ENCODE assay signal across 9 mouse cellular contexts in genomic region chr11:58179563-58179962, GRCm38 (mm10). TPM values are rescaled to one million over a fixed set of nuclear protein-coding genes. Genes with fewer than 3 reads are reported as not detected.
DNase-seq lines count a peak whose midpoint lies in the region; ATAC-seq and TF ChIP-seq lines count a peak whose summit lies in the region.
"Had no signal": no experiment of that assay in that cellular context is flagged by ENCODE, and none has a peak within 500 bp of the region (broad histone marks: within the 10 kb centered on the region; RNA-seq: fewer than 3 reads in every experiment).

No protein-coding gene starts in this region.

- H3K4me2 ChIP-seq in neural tube, embryonic 11.5 days (ENCODE audit: low read depth): no peak overlapping the region
- H3K4me2 ChIP-seq in stomach, postnatal 0 days (replicated peaks; ENCODE audit: low read depth): no peak overlapping the region

- 22% methylated on average over 3 of the region's 3 CpGs for WGBS in limb, embryonic 10.5 days
- 21% methylated on average over 3 of the region's 3 CpGs for WGBS in neural tube, embryonic 11.5 days
- WGBS in stomach, postnatal 0 days: 23% methylated on average over 3 of the region's 3 CpGs

- TF ChIP-seq EP300 in stomach, postnatal 0 days (optimal IDR thresholded peaks at IDR 0.05): no peak

- no peak for ATAC-seq in neural tube, embryonic 11.5 days (ENCODE audit: insufficient read depth, low FRiP score, low TSS enrichment)
- ATAC-seq in stomach, postnatal 0 days (ENCODE audit: low FRiP score, low TSS enrichment): peak; percentile 66

- H3K9me3 ChIP-seq in limb, embryonic 10.5 days (replicated peaks): no peaks in the 10 kb centered on the region
- no peaks in the 10 kb centered on the region for H3K9me3 ChIP-seq in neural tube, embryonic 11.5 days (ENCODE audit: control insufficient read depth, low read length)
- H3K9me3 ChIP-seq in stomach, postnatal 0 days (ENCODE audit: control insufficient read depth, low read length): no peaks in the 10 kb centered on the region

- H3K4me3 ChIP-seq in limb, embryonic 10.5 days: no peak overlapping the region
- H3K4me3 ChIP-seq in neural tube, embryonic 11.5 days (ENCODE audit: low read depth, low read length): no peak overlapping the region
- no peak overlapping the region for H3K4me3 ChIP-seq in stomach, postnatal 0 days (ENCODE audit: low read depth, low read length)
- H3K4me3 ChIP-seq: erythroblast, embryonic 14.5 days had no signal

- H3K27me3 ChIP-seq in limb, embryonic 10.5 days (ENCODE audit: low read depth, poor library complexity, severe bottlenecking): no peaks in the 10 kb centered on the region
- no peaks in the 10 kb centered on the region for H3K27me3 ChIP-seq in neural tube, embryonic 11.5 days (ENCODE audit: control insufficient read depth, insufficient read depth, low read length)
- no peaks in the 10 kb centered on the region for H3K27me3 ChIP-seq in stomach, postnatal 0 days (ENCODE audit: control insufficient read depth, insufficient read depth, low read length)

- no peaks in the 10 kb centered on the region for H3K4me1 ChIP-seq in limb, embryonic 10.5 days
- H3K4me1 ChIP-seq in neural tube, embryonic 11.5 days (ENCODE audit: control insufficient read depth, insufficient read depth, low read length): no peaks in the 10 kb centered on the region
- no peaks in the 10 kb centered on the region for H3K4me1 ChIP-seq in stomach, postnatal 0 days (replicated peaks; ENCODE audit: control insufficient read depth, insufficient read depth)

- DNase-seq in 416B (ENCODE audit: low read depth): peak; percentile 95
- peak; percentile 90 for DNase-seq in ZHBTc4 (ENCODE audit: low read depth, low spot score)
- peak; percentile 31 to 73 for DNase-seq in cerebellum, postnatal 4 days (ENCODE audit: low spot score in 2 of 2)
- DNase-seq in gastrocnemius, postnatal 25 days: peak; percentile 50
- peak; percentile 81 to 85 for DNase-seq in kidney, adult 8-10 months
- DNase-seq in limb, embryonic 10.5 days (ENCODE audit: low spot score): peak; percentile 70
- peak; percentile 69 for DNase-seq in neural tube, embryonic 11.5 days (ENCODE audit: low spot score)
- DNase-seq in stomach, postnatal 0 days (ENCODE audit: low spot score): peak; percentile 72

- TF ChIP-seq CTCF in stomach, postnatal 0 days (IDR thresholded peaks at IDR 0.05; ENCODE audit: low read depth): peak; percentile 94

- H3K27ac ChIP-seq in limb, embryonic 10.5 days: no peak overlapping the region
- no peak overlapping the region for H3K27ac ChIP-seq in neural tube, embryonic 11.5 days (ENCODE audit: low read depth, low read length)
- H3K27ac ChIP-seq in stomach, postnatal 0 days (replicated peaks): no peak overlapping the region

- no peak overlapping the region for H3K9ac ChIP-seq in neural tube, embryonic 11.5 days (ENCODE audit: low read length)
- H3K9ac ChIP-seq in stomach, postnatal 0 days (ENCODE audit: low read length): no peak overlapping the region

- peaks cover 61% of the 10 kb centered on the region for H3K36me3 ChIP-seq in limb, embryonic 10.5 days
- peaks cover 9% of the 10 kb centered on the region for H3K36me3 ChIP-seq in neural tube, embryonic 11.5 days (ENCODE audit: control insufficient read depth, insufficient read depth, low read length)
- peaks cover 10% of the 10 kb centered on the region; the same call in 1 of the 2 replicates for H3K36me3 ChIP-seq in stomach, postnatal 0 days (ENCODE audit: control insufficient read depth, insufficient read depth, low read length)

RNA-seq across cellular contexts. Expression of gene Mrpl22, which starts 8.1 kb away (rescaled TPM):
- 10 to 100 TPM; 39.0 to 41.5 TPM for total RNA-seq in gastrocnemius, postnatal 25 days (2021)
- 143 and 156 TPM in 2 replicates for polyA plus RNA-seq in limb, embryonic 10.5 days (2016; fragmentation: Nextera tagmentation; extraction: Ambion mirVana)
- polyA plus RNA-seq in neural tube, embryonic 11.5 days (2014; fragmentation: Nextera tagmentation; extraction: Ambion mirVana): 123 and 138 TPM in 2 replicates
- polyA plus RNA-seq in stomach, postnatal 0 days (2015; fragmentation: Nextera tagmentation; extraction: Ambion mirVana): 96.3 and 98.6 TPM in 2 replicates

RNA-seq across cellular contexts. Expression of gene Gemin5, which starts 11.2 kb away (rescaled TPM):
- 1 to 10 TPM; 8.1 to 9.3 TPM for total RNA-seq in gastrocnemius, postnatal 25 days (2021)
- 35.8 and 40.1 TPM in 2 replicates for polyA plus RNA-seq in limb, embryonic 10.5 days (2016; fragmentation: Nextera tagmentation; extraction: Ambion mirVana)
- polyA plus RNA-seq in neural tube, embryonic 11.5 days (2014; fragmentation: Nextera tagmentation; extraction: Ambion mirVana): 26.4 and 27.6 TPM in 2 replicates
- polyA plus RNA-seq in stomach, postnatal 0 days (2015; fragmentation: Nextera tagmentation; extraction: Ambion mirVana): 4.4 and 4.9 TPM in 2 replicates

RNA-seq across cellular contexts. Expression of gene Igtp, which starts 19.8 kb away (rescaled TPM):
- 1 to 10 TPM; 3.6 to 4.3 TPM for total RNA-seq in gastrocnemius, postnatal 25 days (2021)
- polyA plus RNA-seq in limb, embryonic 10.5 days (2016; fragmentation: Nextera tagmentation; extraction: Ambion mirVana): 1.3 TPM in 2 replicates
- polyA plus RNA-seq in neural tube, embryonic 11.5 days (2014; fragmentation: Nextera tagmentation; extraction: Ambion mirVana): 2.1 and 2.4 TPM in 2 replicates
- 4.1 and 4.7 TPM in 2 replicates for polyA plus RNA-seq in stomach, postnatal 0 days (2015; fragmentation: Nextera tagmentation; extraction: Ambion mirVana)

RNA-seq across cellular contexts. Expression of gene Irgm2, which starts 19.9 kb away (rescaled TPM):
- 1 to 10 TPM; 6.1 to 9.1 TPM for total RNA-seq in gastrocnemius, postnatal 25 days (2021)
- polyA plus RNA-seq in limb, embryonic 10.5 days (2016; fragmentation: Nextera tagmentation; extraction: Ambion mirVana): 0.05 and 0.50 TPM in 2 replicates
- 0.72 and 1.4 TPM in 2 replicates for polyA plus RNA-seq in neural tube, embryonic 11.5 days (2014; fragmentation: Nextera tagmentation; extraction: Ambion mirVana)
- 3.8 and 3.9 TPM in 2 replicates for polyA plus RNA-seq in stomach, postnatal 0 days (2015; fragmentation: Nextera tagmentation; extraction: Ambion mirVana)
